Mouse (Mus musculus): Measurements from ENCODE around the gene Cyb5d1.
A peak's percentile ranks its signal among the peaks of the same experiment; 100 is the strongest.

- TF ChIP-seq POLR2A (IDR thresholded peaks at IDR 0.05; ENCODE audit: low read depth, low read length) (no peak), CTCF (conservative IDR thresholded peaks at IDR 0.05; ENCODE audit: insufficient read depth, insufficient read length, low read depth, low read length) (peak; percentile 45)
Measured at GRCm38 (mm10) chr11:69419443-69419812, 24.0 kb upstream of the Cyb5d1 start.
